Mouse (Mus musculus) kidney, embryonic 14.5 days (tissue): ENCODE measurements around the gene Alkbh2. TPM values are rescaled to one million over a fixed set of nuclear protein-coding genes. Genes with fewer than 3 reads are reported as not detected.

ENCODE experiments used
- ATAC-seq: fragments of 200-750 bp; cut with Nextera tagmentation; 2 replicates; pipeline ENCODE4 v1.8.0; 2017; ENCODE audit warnings: moderate number of reproducible peaks, mild to moderate bottlenecking, moderate TSS enrichment, moderate library complexity; ENCODE audit not compliant: low FRiP score, low TSS enrichment
- H3K27ac ChIP-seq: fragments of 300-500 bp; sonication (generic); 2 replicates; pipeline ENCODE4 v1.5.1; 2014; ENCODE audit warnings: low read depth, mild to moderate bottlenecking, low read length, moderate library complexity, mixed read lengths
- H3K27me3 ChIP-seq: fragments of 300-500 bp; sonication (generic); 2 replicates; pipeline ENCODE4 v1.6.1; 2014; ENCODE audit warnings: mild to moderate bottlenecking, low read length; ENCODE audit not compliant: control insufficient read depth, insufficient read depth
- H3K36me3 ChIP-seq: fragments of 300-500 bp; sonication (generic); 2 replicates; pipeline ENCODE4 v1.6.1; 2014; ENCODE audit warnings: low read length, mixed read lengths; ENCODE audit not compliant: control insufficient read depth, insufficient read depth
- H3K4me1 ChIP-seq: fragments of 300-500 bp; sonication (generic); 2 replicates; pipeline ENCODE4 v1.6.1; 2014; ENCODE audit warnings: low read length, mixed read lengths; ENCODE audit not compliant: control insufficient read depth, insufficient read depth
- H3K4me2 ChIP-seq: fragments of 300-500 bp; sonication (generic); replicated peaks from 2 replicates; pipeline ENCODE4 v1.6.1; 2014; ENCODE audit warnings: low read depth, mild to moderate bottlenecking, low read length
- H3K4me3 ChIP-seq: fragments of 300-500 bp; sonication (generic); 2 replicates; pipeline ENCODE4 v1.5.1; 2014; ENCODE audit warnings: mild to moderate bottlenecking, low read length
- H3K9ac ChIP-seq: fragments of 300-500 bp; sonication (generic); 2 replicates; pipeline ENCODE4 v1.6.1; 2014; ENCODE audit warnings: low read depth, mild to moderate bottlenecking, low read length, moderate library complexity
- H3K9me3 ChIP-seq: fragments of 300-500 bp; sonication (generic); 2 replicates; pipeline ENCODE4 v1.6.1; 2016; ENCODE audit warnings: low read length; ENCODE audit not compliant: control insufficient read depth
- WGBS: fragments of 180-500 bp; shearing (Covaris S2); extraction: QIAGEN DNeasy Blood & Tissue Kit; methylation state at CpG from one replicate; pipeline ENCODE4 v1.1.7; 2014; 5-methylcytosine and 5-hydroxymethylcytosine counted together
- polyA plus RNA-seq: library from polyadenylated mRNA; unstranded; fragments of >200 nt; fragmentation: Nextera tagmentation; extraction: Ambion mirVana; gene quantifications from 2 replicates; pipeline ENCODE4 v1.2.1, GENCODE M21; 2014

The Alkbh2 gene
- polyA plus RNA-seq, 1 experiment from 2014 or later = 11.6 TPM

DNA sequence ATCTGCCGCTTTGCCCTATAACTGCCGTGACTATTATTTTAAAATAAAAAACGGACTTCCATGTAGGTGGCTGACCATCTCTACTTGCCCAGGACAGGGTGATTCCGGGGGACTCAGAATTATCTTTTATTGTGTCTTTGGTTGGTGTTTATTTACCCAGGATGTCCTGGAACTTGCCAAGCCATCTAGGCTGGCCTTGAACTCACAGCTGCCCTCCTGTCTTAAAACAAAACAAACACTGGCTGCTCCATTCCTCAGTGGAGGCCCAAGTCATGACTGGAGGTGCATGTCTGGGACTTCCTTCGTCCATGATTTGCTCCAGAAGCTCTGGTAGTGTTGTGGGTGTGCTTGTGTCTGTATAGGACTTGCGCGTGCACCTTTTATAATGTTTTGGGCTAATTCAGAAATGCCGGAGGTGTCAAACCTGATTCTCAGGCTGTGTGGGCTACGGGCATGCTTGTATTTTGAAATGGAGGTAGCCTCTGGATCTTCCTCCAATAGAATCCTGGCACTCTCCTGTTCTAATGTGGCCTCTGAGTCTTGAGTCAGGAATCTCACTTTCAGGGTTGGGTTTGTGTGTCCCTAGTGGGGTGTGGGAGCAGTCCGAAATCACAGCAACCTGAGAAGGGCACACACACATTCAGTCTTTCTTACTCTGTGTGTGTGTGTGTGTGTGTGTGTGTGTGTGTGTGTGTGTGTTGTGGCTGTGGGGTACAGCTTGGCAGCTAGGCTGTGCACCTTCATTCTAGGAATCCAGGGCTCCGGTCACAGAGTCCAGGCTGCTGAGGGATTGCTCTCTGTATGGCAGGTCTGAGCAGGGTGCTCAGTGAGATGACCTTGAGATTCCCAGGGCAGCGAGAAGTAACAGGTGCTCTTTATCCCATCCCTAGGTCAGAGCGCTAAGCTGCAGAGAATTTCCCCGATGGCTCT lies 19.3 kb upstream of the Alkbh2 start:
- Histone ChIP-seq H3K27me3 (no peaks in the 10 kb centered on the region), H3K9ac (no peak overlapping the region), H3K27ac (no peak overlapping the region), H3K4me2 (no peak overlapping the region), H3K4me3 (no peak overlapping the region), H3K36me3 (no peaks in the 10 kb centered on the region), H3K9me3 (0 out of 2 replicates have a peak, but pooled peaks cover 3% of the 10 kb centered on the region), H3K4me1 (peaks cover 10% of the 10 kb centered on the region; the same call in 1 of the 2 replicates)
- WGBS = 78% methylated on average over 14 of the region's 14 CpGs
- ATAC-seq = no peak

DNA sequence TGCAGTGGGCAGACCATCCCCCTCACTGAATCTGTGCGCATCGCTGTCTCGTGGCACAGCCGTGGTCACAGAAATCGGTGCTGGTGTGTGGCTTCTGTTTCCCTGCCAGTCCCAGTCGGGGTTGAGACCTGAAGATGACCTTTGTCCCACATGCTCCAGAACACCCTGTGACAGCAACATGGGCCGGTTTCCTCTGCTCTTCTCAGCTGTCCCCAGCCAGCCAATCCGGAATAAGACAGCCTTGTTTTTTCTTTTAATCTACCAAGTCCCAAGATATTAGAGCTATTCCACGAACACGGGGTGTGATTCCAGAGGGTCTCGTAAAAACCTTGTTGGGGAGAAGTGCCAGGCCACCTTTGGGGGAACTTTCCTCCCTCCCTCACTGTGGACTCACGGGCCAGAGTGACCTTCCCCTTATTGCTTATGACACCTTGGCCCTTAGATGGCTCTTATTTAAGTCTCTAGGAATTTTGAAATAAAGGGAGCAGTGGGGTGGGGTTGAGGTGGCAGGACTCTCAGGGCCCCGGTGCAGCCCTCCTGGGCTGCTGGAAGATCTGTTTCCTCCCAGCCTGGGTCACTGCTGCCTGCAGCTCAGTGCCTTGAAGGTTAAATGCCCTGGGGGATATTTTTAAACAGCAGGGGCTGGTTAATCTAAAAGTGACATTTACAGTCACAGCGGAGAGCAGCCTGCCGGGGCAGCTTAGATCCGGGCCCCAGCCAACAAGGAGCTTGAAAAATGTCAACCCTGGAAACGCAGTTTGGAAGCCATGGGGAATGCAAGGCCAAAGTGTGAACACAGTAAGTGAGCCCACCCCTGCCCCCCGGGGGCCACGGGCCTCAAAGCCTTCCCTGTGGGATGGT lies 18.2 kb upstream of the Alkbh2 start, which contains the start of gene Acacb:
Gene Acacb, plus strand, starts transcription at position 508 of the 861 bp plus-strand sequence.
- Histone ChIP-seq H3K27ac (0 out of 2 replicates have a peak within 1 kb of the TSS, but pooled peaks have one; percentile 0), H3K4me2 (no peak within 1 kb of the TSS), H3K9ac (no peak within 1 kb of the TSS), H3K36me3 (no peaks in the 10 kb centered on the region), H3K4me3 (no peak within 1 kb of the TSS), H3K9me3 (0 out of 2 replicates have a peak, but pooled peaks cover 3% of the 10 kb centered on the region), H3K27me3 (no peaks in the 10 kb centered on the region), H3K4me1 (peaks cover 10% of the 10 kb centered on the region; the same call in 1 of the 2 replicates)
- ATAC-seq = no peak
- WGBS = 37% methylated on average over 19 of the region's 19 CpGs

GRCm38 (mm10) chr5:114139175-114139574 lies 11.2 kb upstream of the Alkbh2 start:
- H3K27ac ChIP-seq = peak overlapping the region; percentile 52; the same call in 1 of the 2 replicates
- no peak overlapping the region for H3K4me3 ChIP-seq
- H3K27me3 ChIP-seq = no peaks in the 10 kb centered on the region
- peaks cover 11% of the 10 kb centered on the region; the same call in 1 of the 2 replicates for H3K4me1 ChIP-seq
- H3K9me3 ChIP-seq = no peaks in the 10 kb centered on the region
- H3K9ac ChIP-seq = no peak overlapping the region
- 0 out of 2 replicates have a peak, but pooled peaks have one; percentile 26 for ATAC-seq
- H3K36me3 ChIP-seq = peaks cover 30% of the 10 kb centered on the region
- WGBS = 37% methylated on average over 9 of the region's 9 CpGs
- no peak overlapping the region for H3K4me2 ChIP-seq

- H3K9me3 ChIP-seq = no peaks in the 10 kb centered on the region
- peak overlapping the region; percentile 52; the same call in 1 of the 2 replicates for H3K27ac ChIP-seq
- no peak overlapping the region for H3K4me3 ChIP-seq
- no peaks in the 10 kb centered on the region for H3K27me3 ChIP-seq
- H3K4me2 ChIP-seq = no peak overlapping the region
- H3K9ac ChIP-seq = no peak overlapping the region
- ATAC-seq = no peak
- peaks cover 36% of the 10 kb centered on the region for H3K36me3 ChIP-seq
- peaks cover 11% of the 10 kb centered on the region; the same call in 1 of the 2 replicates for H3K4me1 ChIP-seq
- WGBS = 64% methylated on average over 21 of the region's 21 CpGs
Observed at GRCm38 (mm10) chr5:114138277-114139164, 10.5 kb upstream of the Alkbh2 start.

GRCm38 (mm10) chr5:114137481-114138276 lies 9.7 kb upstream of the Alkbh2 start:
- no peak overlapping the region for H3K4me3 ChIP-seq
- H3K27me3 ChIP-seq = no peaks in the 10 kb centered on the region
- WGBS = 81% methylated on average over 15 of the region's 15 CpGs
- H3K9me3 ChIP-seq = no peaks in the 10 kb centered on the region
- peaks cover 15% of the 10 kb centered on the region; the same call in 1 of the 2 replicates for H3K4me1 ChIP-seq
- H3K9ac ChIP-seq = no peak overlapping the region
- H3K36me3 ChIP-seq = peaks cover 38% of the 10 kb centered on the region
- no peak overlapping the region for H3K27ac ChIP-seq
- no peak overlapping the region for H3K4me2 ChIP-seq
- peak; percentile 40; the same call in 1 of the 2 replicates for ATAC-seq

GRCm38 (mm10) chr5:114135516-114135915 lies 7.5 kb upstream of the Alkbh2 start:
- no peak overlapping the region for H3K9ac ChIP-seq
- peaks cover 23% of the 10 kb centered on the region for H3K4me1 ChIP-seq
- H3K4me2 ChIP-seq = no peak overlapping the region
- H3K27ac ChIP-seq = no peak overlapping the region
- WGBS = 90% methylated on average over 10 of the region's 10 CpGs
- no peak for ATAC-seq
- H3K36me3 ChIP-seq = peaks cover 38% of the 10 kb centered on the region
- no peaks in the 10 kb centered on the region for H3K9me3 ChIP-seq
- H3K4me3 ChIP-seq = no peak overlapping the region
- no peaks in the 10 kb centered on the region for H3K27me3 ChIP-seq

DNA sequence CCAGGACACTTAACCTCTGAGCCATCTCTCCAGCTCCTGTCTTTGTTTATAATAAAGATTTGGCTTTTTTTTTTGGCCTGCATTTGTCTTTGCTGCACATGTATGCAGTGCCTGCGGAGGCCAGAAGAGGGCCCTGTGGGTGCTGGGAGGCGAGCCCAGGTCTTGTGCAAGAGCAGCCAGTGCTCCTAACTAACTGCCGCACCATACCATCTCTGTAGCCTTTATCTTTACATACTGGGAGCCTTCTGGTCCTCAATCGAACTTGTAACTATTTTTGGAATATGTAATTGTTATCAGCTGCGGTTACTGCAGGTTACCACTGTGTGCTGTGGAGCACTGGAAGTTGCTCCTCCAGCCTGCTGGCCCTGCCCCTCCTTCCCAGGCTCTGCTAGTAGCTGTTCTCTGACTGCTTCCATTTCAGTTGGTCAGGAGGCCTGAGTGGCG lies 6.1 kb upstream of the Alkbh2 start:
- Histone ChIP-seq H3K9me3 (no peaks in the 10 kb centered on the region), H3K9ac (no peak overlapping the region), H3K4me2 (no peak overlapping the region), H3K4me1 (peaks cover 23% of the 10 kb centered on the region), H3K27ac (no peak overlapping the region), H3K4me3 (no peak overlapping the region), H3K27me3 (no peaks in the 10 kb centered on the region), H3K36me3 (peaks cover 35% of the 10 kb centered on the region)
- ATAC-seq = no peak
- 67% methylated on average over 6 of the region's 6 CpGs for WGBS
